In genomic region chr7:45174567-45175280, GRCm38 (mm10) we compare ENCODE assay signal across 11 mouse cellular contexts. TPM values are rescaled to one million over a fixed set of nuclear protein-coding genes. Genes with fewer than 3 reads are reported as not detected.
DNase-seq lines count a peak whose midpoint lies in the region; ATAC-seq and TF ChIP-seq lines count a peak whose summit lies in the region.
"Had no signal": no experiment of that assay in that cellular context is flagged by ENCODE, and none has a peak within 500 bp of the region (broad histone marks: within the 10 kb centered on the region; RNA-seq: fewer than 3 reads in every experiment).

No protein-coding gene starts in this region.

- H3K27me3 ChIP-seq in intestine, embryonic 14.5 days (replicated peaks; ENCODE audit: control insufficient read depth, insufficient read depth, low read length), result peaks cover 72% of the 10 kb centered on the region
- peaks cover 70% of the 10 kb centered on the region for H3K27me3 ChIP-seq in intestine, postnatal 0 days (replicated peaks; ENCODE audit: control insufficient read depth, insufficient read depth, low read length)
- peaks cover 83% of the 10 kb centered on the region for H3K27me3 ChIP-seq in forebrain, embryonic 15.5 days
- H3K27me3 ChIP-seq in midbrain, embryonic 14.5 days (ENCODE audit: control insufficient read depth, insufficient read depth, low read length), result peaks cover 60% of the 10 kb centered on the region

- intact Hi-C loops in left cerebral cortex, postnatal 10 days (cut with DNase I), result no loop called here

- no peaks in the 10 kb centered on the region for H3K36me3 ChIP-seq in intestine, embryonic 14.5 days (ENCODE audit: control insufficient read depth, insufficient read depth, low read length)
- H3K36me3 ChIP-seq in intestine, postnatal 0 days (ENCODE audit: control insufficient read depth, insufficient read depth), result no peaks in the 10 kb centered on the region
- H3K36me3 ChIP-seq in ES-E14 (ENCODE audit: control insufficient read depth, insufficient read depth, low read length, poor library complexity, severe bottlenecking), result no peaks in the 10 kb centered on the region
- H3K36me3 ChIP-seq in forebrain, embryonic 15.5 days, result no peaks in the 10 kb centered on the region
- no peaks in the 10 kb centered on the region for H3K36me3 ChIP-seq in midbrain, embryonic 14.5 days (ENCODE audit: control insufficient read depth, insufficient read depth, low read length)

- no peak overlapping the region for H3K4me3 ChIP-seq in intestine, embryonic 14.5 days (ENCODE audit: low read depth, low read length)
- no peak overlapping the region for H3K4me3 ChIP-seq in intestine, postnatal 0 days (ENCODE audit: low read depth, low read length)
- peak overlapping the region; percentile 17 to 68; a peak in 2 of 4 replicates for H3K4me3 ChIP-seq in ES-E14 (ENCODE audit: insufficient read depth in 1 of 2, low read depth in 1 of 2, low read length in 2 of 2, poor library complexity in 1 of 2, severe bottlenecking in 1 of 2)
- H3K4me3 ChIP-seq in forebrain, embryonic 15.5 days, result 0 out of 2 replicates have a peak overlapping the region, but pooled peaks have one; percentile 8
- H3K4me3 ChIP-seq in midbrain, embryonic 14.5 days (replicated peaks; ENCODE audit: low read depth, low read length), result no peak overlapping the region; the same call in 1 of the 2 replicates

- no peak overlapping the region for H3K27ac ChIP-seq in intestine, embryonic 14.5 days (ENCODE audit: low read depth)
- no peak overlapping the region for H3K27ac ChIP-seq in intestine, postnatal 0 days (ENCODE audit: low read depth, low read length)
- no peak overlapping the region for H3K27ac ChIP-seq in ES-E14 (ENCODE audit: insufficient read depth, low read depth, low read length, poor library complexity, severe bottlenecking)
- H3K27ac ChIP-seq in forebrain, embryonic 15.5 days (replicated peaks), result no peak overlapping the region
- no peak overlapping the region for H3K27ac ChIP-seq in midbrain, embryonic 14.5 days (replicated peaks; ENCODE audit: low read depth, low read length)

- no peak for DNase-seq in intestine, embryonic 14.5 days (ENCODE audit: low spot score)
- DNase-seq in ES-E14 (ENCODE audit: low read depth, low spot score), result no peak
- DNase-seq in midbrain, embryonic 14.5 days, result peak; percentile 27
- DNase-seq in left cerebral cortex, postnatal 10 days (ENCODE audit: extremely low spot score in 1 of 2, low spot score in 2 of 2), result no peak
- DNase-seq in MN1 (ENCODE audit: low spot score), result no peak
- DNase-seq in B cell, adult 2 months, result no peak
- DNase-seq: cerebellum, adult 11 months had no signal

- H3K9ac ChIP-seq in intestine, embryonic 14.5 days (ENCODE audit: low read length), result no peak overlapping the region
- no peak overlapping the region for H3K9ac ChIP-seq in intestine, postnatal 0 days (ENCODE audit: low read depth, low read length)
- no peak overlapping the region for H3K9ac ChIP-seq in ES-E14 (ENCODE audit: insufficient read depth, low read depth, low read length, poor library complexity, severe bottlenecking)
- no peak overlapping the region for H3K9ac ChIP-seq in forebrain, embryonic 15.5 days (replicated peaks)
- no peak overlapping the region for H3K9ac ChIP-seq in midbrain, embryonic 14.5 days (replicated peaks; ENCODE audit: low read length)

- peaks cover 5% of the 10 kb centered on the region for H3K4me1 ChIP-seq in intestine, embryonic 14.5 days (replicated peaks; ENCODE audit: control insufficient read depth, insufficient read depth, low read length)
- H3K4me1 ChIP-seq in intestine, postnatal 0 days (replicated peaks; ENCODE audit: control insufficient read depth, insufficient read depth, low read length), result no peaks in the 10 kb centered on the region
- peaks cover 2 to 25% of the 10 kb centered on the region in 2 experiments; a peak in 3 of 4 replicates for H3K4me1 ChIP-seq in ES-E14 (ENCODE audit: control insufficient read depth in 2 of 2, insufficient read depth in 2 of 2, low read length in 2 of 2, poor library complexity in 1 of 2)
- H3K4me1 ChIP-seq in forebrain, embryonic 15.5 days, result peaks cover 15% of the 10 kb centered on the region
- 0 out of 2 replicates have a peak, but pooled peaks cover 3% of the 10 kb centered on the region for H3K4me1 ChIP-seq in midbrain, embryonic 14.5 days (ENCODE audit: control insufficient read depth, insufficient read depth, low read length)

- peaks cover 10% of the 10 kb centered on the region for H3K9me3 ChIP-seq in intestine, embryonic 14.5 days (ENCODE audit: control insufficient read depth, low read length)
- peaks cover 6% of the 10 kb centered on the region for H3K9me3 ChIP-seq in intestine, postnatal 0 days (ENCODE audit: control insufficient read depth)
- H3K9me3 ChIP-seq in ES-E14 (ENCODE audit: control insufficient read depth, insufficient read depth, low read depth, low read length), result no peaks in the 10 kb centered on the region
- H3K9me3 ChIP-seq in forebrain, embryonic 15.5 days, result no peaks in the 10 kb centered on the region
- no peaks in the 10 kb centered on the region for H3K9me3 ChIP-seq in midbrain, embryonic 14.5 days (ENCODE audit: control insufficient read depth, low read length)

- 0 out of 2 replicates have a peak, but pooled peaks have one; percentile 24 for ATAC-seq in intestine, embryonic 14.5 days (replicated peaks; ENCODE audit: low FRiP score, low TSS enrichment, low read depth)
- ATAC-seq in intestine, postnatal 0 days, result no peak
- ATAC-seq in forebrain, embryonic 15.5 days (replicated peaks), result no peak
- no peak for ATAC-seq in midbrain, embryonic 14.5 days (ENCODE audit: low FRiP score, low TSS enrichment)

- H3K4me2 ChIP-seq in intestine, embryonic 14.5 days (ENCODE audit: low read length), result no peak overlapping the region
- no peak overlapping the region for H3K4me2 ChIP-seq in intestine, postnatal 0 days (replicated peaks; ENCODE audit: low read depth)
- H3K4me2 ChIP-seq in forebrain, embryonic 15.5 days (replicated peaks), result no peak overlapping the region
- H3K4me2 ChIP-seq in midbrain, embryonic 14.5 days (ENCODE audit: low read length), result peak overlapping the region; percentile 10; the same call in 1 of the 2 replicates

- no peak for TF ChIP-seq CTCF in intestine, postnatal 0 days (IDR thresholded peaks at IDR 0.05; ENCODE audit: low read depth)

- 4% methylated on average over 28 of the region's 29 CpGs for WGBS in intestine, embryonic 14.5 days
- WGBS in intestine, postnatal 0 days, result 8% methylated on average over 29 of the region's 29 CpGs
- WGBS in forebrain, embryonic 15.5 days, result 3% methylated on average over 28 of the region's 29 CpGs
- 3% methylated on average over 28 of the region's 29 CpGs for WGBS in midbrain, embryonic 14.5 days

- in situ Hi-C loops in ES-E14 (cut with MboI; ENCODE audit: low sequenced_read_pairs in 2 of 2, unreplicated experiment in 2 of 2), result no loop called here

TF ChIP-seq in ES-E14, 5 proteins besides CTCF, POLR2A, EP300 and RAD21 (continues in another document):
- no peak for TF ChIP-seq ZNF384 (IDR thresholded peaks at IDR 0.05; ENCODE audit: low read depth, low read length)
- no peak for TF ChIP-seq CHD2 (IDR thresholded peaks at IDR 0.05; ENCODE audit: low read depth, low read length)
- TF ChIP-seq HCFC1 (IDR thresholded peaks at IDR 0.05; ENCODE audit: borderline replicate concordance, insufficient read depth, low read length), result no peak
- no peak for TF ChIP-seq ZC3H11A (IDR thresholded peaks at IDR 0.05; ENCODE audit: borderline replicate concordance, low read depth, low read length)

RNA-seq across cellular contexts. Expression of gene Gfy, which starts 4.6 kb away (rescaled TPM):
- polyA plus RNA-seq in intestine, embryonic 14.5 days (2014; fragmentation: Nextera tagmentation; extraction: Ambion mirVana), result not detected in 2 replicates
- polyA plus RNA-seq in intestine, postnatal 0 days (2015; fragmentation: Nextera tagmentation; extraction: Ambion mirVana), result not detected in 2 replicates
- 0.11 TPM in 1 of 2 replicates, not detected in the other for total RNA-seq in ES-E14 (2012; rRNA removed)
- polyA plus RNA-seq in forebrain, embryonic 15.5 days (2015; fragmentation: Nextera tagmentation; extraction: Ambion mirVana), result not detected in 2 replicates
- not detected in 2 replicates for polyA plus RNA-seq in midbrain, embryonic 14.5 days (2014; fragmentation: Nextera tagmentation; extraction: Ambion mirVana)
- total RNA-seq in left cerebral cortex, postnatal 10 days (2021), result under 1 TPM in 1 of 2 experiments, not detected in 1; 0.17 TPM
- polyA plus RNA-seq: gonadal fat pad, adult 2 months had no signal

RNA-seq across cellular contexts. Expression of gene Pth2, which starts 6.1 kb away (rescaled TPM):
- not detected in 2 replicates for polyA plus RNA-seq in intestine, embryonic 14.5 days (2014; fragmentation: Nextera tagmentation; extraction: Ambion mirVana)
- not detected in 2 replicates for polyA plus RNA-seq in intestine, postnatal 0 days (2015; fragmentation: Nextera tagmentation; extraction: Ambion mirVana)
- total RNA-seq in ES-E14 (2012; rRNA removed), result 0.54 TPM in 1 of 2 replicates, not detected in the other
- polyA plus RNA-seq in forebrain, embryonic 15.5 days (2015; fragmentation: Nextera tagmentation; extraction: Ambion mirVana), result not detected in 2 replicates
- polyA plus RNA-seq in midbrain, embryonic 14.5 days (2014; fragmentation: Nextera tagmentation; extraction: Ambion mirVana), result 0.68 and 1.4 TPM in 2 replicates
- not detected for total RNA-seq in left cerebral cortex, postnatal 10 days (2021)
- total RNA-seq: left cerebral cortex, postnatal 25 days had no signal
- polyA plus RNA-seq: gonadal fat pad, adult 2 months had no signal

RNA-seq across cellular contexts. Expression of gene Slc17a7, which starts 11.0 kb away (rescaled TPM):
- polyA plus RNA-seq in intestine, embryonic 14.5 days (2014; fragmentation: Nextera tagmentation; extraction: Ambion mirVana), result 0.07 TPM in 1 of 2 replicates, not detected in the other
- polyA plus RNA-seq in intestine, postnatal 0 days (2015; fragmentation: Nextera tagmentation; extraction: Ambion mirVana), result not detected in 2 replicates
- total RNA-seq in ES-E14 (2012; rRNA removed), result 3.4 and 4.4 TPM in 2 replicates
- 20.1 and 24.0 TPM in 2 replicates for polyA plus RNA-seq in forebrain, embryonic 15.5 days (2015; fragmentation: Nextera tagmentation; extraction: Ambion mirVana)
- 0.39 and 0.62 TPM in 2 replicates for polyA plus RNA-seq in midbrain, embryonic 14.5 days (2014; fragmentation: Nextera tagmentation; extraction: Ambion mirVana)
- total RNA-seq in left cerebral cortex, postnatal 10 days (2021), result 1,000 to 10,000 TPM; 1,057 to 1,070 TPM

RNA-seq across cellular contexts. Expression of gene Aldh16a1, which starts 20.3 kb away (rescaled TPM):
- 50.9 and 66.6 TPM in 2 replicates for polyA plus RNA-seq in intestine, embryonic 14.5 days (2014; fragmentation: Nextera tagmentation; extraction: Ambion mirVana)
- polyA plus RNA-seq in intestine, postnatal 0 days (2015; fragmentation: Nextera tagmentation; extraction: Ambion mirVana), result 86.8 and 102 TPM in 2 replicates
- 108 and 115 TPM in 2 replicates for total RNA-seq in ES-E14 (2012; rRNA removed)
- polyA plus RNA-seq in forebrain, embryonic 15.5 days (2015; fragmentation: Nextera tagmentation; extraction: Ambion mirVana), result 25.6 and 30.8 TPM in 2 replicates
- polyA plus RNA-seq in midbrain, embryonic 14.5 days (2014; fragmentation: Nextera tagmentation; extraction: Ambion mirVana), result 21.2 and 24.1 TPM in 2 replicates
- total RNA-seq in left cerebral cortex, postnatal 10 days (2021), result 10 to 100 TPM; 13.3 to 16.7 TPM

RNA-seq across cellular contexts. Expression of gene Pih1d1, which starts 20.6 kb away (rescaled TPM):
- 108 and 113 TPM in 2 replicates for polyA plus RNA-seq in intestine, embryonic 14.5 days (2014; fragmentation: Nextera tagmentation; extraction: Ambion mirVana)
- 63.6 and 64.7 TPM in 2 replicates for polyA plus RNA-seq in intestine, postnatal 0 days (2015; fragmentation: Nextera tagmentation; extraction: Ambion mirVana)
- 69.9 and 70.2 TPM in 2 replicates for total RNA-seq in ES-E14 (2012; rRNA removed)
- 96.0 and 96.9 TPM in 2 replicates for polyA plus RNA-seq in forebrain, embryonic 15.5 days (2015; fragmentation: Nextera tagmentation; extraction: Ambion mirVana)
- polyA plus RNA-seq in midbrain, embryonic 14.5 days (2014; fragmentation: Nextera tagmentation; extraction: Ambion mirVana), result 92.8 and 96.2 TPM in 2 replicates
- 10 to 100 TPM; 60.0 to 66.7 TPM for total RNA-seq in left cerebral cortex, postnatal 10 days (2021)

Comparison
In these comparisons a context has a peak if more than half of its experiments do, and no peak if none do; other contexts are left out.
1. H3K4me3 ChIP-seq: peak in ES-E14 (2 of 2) and forebrain, embryonic 15.5 days (single experiment); none in intestine, embryonic 14.5 days (single experiment), intestine, postnatal 0 days (single experiment) and midbrain, embryonic 14.5 days (single experiment).
2. RNA of gene Slc17a7, which starts 11.0 kb away (polyA plus RNA-seq): 20.1 to 24.0 TPM in forebrain, embryonic 15.5 days; 0.39 to 0.62 TPM in midbrain, embryonic 14.5 days, 0.07 TPM in intestine, embryonic 14.5 days and not detected in intestine, postnatal 0 days; every median in the first group is over 10 times any median in the second.